Mouse (Mus musculus): ENCODE data around the gene Bcl6b. TPM values are rescaled to one million over a fixed set of nuclear protein-coding genes. Genes with fewer than 3 reads are reported as not detected.

The Bcl6b gene
- total RNA-seq (2022): 1 to 10 TPM in 1 of 4 experiments, under 1 TPM in 3; 0.91 to 1.9 (median 0.95) TPM

DNA sequence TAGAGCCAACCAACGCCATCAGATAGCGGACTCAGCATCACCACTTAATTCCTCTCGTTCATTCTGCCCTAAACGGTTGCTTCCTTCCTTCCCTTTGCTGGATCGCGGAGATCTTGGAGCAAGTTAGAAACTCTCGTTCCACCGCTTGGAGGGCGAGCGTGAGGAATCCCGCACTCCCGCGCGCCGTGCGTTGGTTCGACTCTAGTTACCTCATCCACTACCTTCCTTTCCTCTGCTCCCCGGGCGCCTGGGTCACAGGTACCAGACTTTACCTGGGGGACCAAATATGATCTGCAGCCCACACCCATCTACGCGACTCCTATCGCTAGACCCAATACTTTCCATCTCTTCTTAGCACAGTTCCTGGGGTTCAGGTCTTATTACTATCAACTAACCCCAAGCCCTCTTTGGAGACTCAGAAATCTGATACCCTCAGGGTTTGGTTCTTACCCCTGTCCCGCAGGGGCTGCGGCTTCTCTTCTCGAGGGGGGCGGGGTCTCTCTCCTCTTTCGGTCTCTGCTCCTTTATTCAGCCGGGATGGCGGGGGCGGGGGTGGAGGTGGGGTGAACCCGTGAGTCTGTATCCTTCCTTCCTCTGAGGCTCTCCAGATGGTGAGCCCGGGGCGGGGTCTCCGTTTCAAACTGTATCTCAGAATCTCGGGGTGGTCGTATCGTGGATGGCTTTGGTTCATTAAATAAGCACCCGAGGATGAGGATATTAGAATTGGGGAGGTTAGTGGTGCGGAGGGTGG lies at the start of gene Bcl6b:
Gene Bcl6b, minus strand, starts transcription at position 539 of the 751 bp plus-strand sequence.
- no peak for DNase-seq (ENCODE audit: low spot score in 2 of 2)

- DNase-seq (ENCODE audit: low spot score in 2 of 2): no peak
These were observed 49.4 kb upstream of the Bcl6b start for GRCm38 (mm10) chr11:70278961-70279360.

GRCm38 (mm10) chr11:70271641-70272040 lies 42.0 kb upstream of the Bcl6b start:
- DNase-seq (ENCODE audit: low spot score in 2 of 2): peak in 1 of 2 experiments; percentile 9

DNA sequence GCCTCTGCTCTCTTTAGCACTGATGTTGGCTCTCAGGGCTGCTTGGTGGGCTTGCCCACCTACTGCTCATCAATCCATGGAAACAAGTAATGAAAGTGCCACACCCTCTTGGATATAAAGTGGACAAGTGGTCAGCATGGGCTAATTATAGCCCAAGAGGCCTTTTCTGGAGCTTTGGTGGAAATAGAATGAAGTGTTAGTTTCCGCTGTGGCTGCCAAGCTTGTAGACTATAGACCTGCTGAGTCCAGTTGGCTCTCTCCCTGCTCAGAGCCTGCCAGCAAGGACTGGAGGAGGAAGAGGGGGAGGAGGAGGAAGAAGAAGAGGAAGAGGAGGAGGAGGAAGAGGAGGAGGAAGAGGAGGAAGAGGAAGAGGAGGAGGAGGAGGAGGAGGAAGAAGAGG lies 36.8 kb upstream of the Bcl6b start:
- DNase-seq (ENCODE audit: low spot score in 2 of 2): no peak

DNA sequence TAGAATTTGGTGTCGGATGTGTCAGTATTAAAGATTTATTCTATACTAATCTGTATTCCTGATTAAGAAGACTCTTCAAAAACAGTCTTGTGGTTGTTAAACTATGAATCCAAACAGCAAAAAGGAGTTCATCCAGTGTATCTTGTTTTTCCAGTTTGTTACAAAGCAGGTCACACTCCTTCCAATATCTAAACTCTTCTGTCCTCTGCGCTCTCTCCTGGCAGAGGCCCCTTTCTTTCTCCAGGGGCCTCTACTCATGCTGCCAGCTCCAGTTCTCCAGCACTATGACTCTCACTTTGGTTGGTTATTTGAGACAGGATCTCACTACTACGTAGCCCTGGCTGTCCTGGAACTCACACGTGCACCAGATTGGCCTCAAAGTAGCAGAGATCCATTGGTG lies 36.2 kb upstream of the Bcl6b start:
- no peak for DNase-seq (ENCODE audit: low spot score in 2 of 2)

DNA sequence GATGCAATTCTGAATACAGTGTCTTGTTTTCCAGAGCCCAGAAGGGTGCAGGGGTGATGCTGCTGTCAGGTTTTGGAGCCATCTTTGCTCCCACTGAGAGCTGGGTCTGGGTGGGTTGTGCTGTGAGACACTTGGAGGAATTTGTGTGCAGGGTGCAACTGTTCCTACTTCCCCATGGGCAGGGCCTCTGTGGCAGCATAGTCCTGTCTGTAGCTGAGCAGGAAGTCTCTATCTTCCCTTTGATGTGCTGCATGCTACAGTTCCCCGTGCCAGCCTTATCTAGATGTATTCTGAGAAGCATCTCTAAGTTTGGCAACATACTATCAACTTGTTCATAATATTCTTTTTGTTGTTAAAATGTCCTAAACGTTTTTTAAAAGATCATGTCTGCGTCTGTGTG lies 35.7 kb upstream of the Bcl6b start:
- DNase-seq (ENCODE audit: low spot score in 2 of 2): no peak

- no peak for DNase-seq (ENCODE audit: low spot score in 2 of 2)
These were observed 29.4 kb upstream of the Bcl6b start for GRCm38 (mm10) chr11:70259035-70259434.

- DNase-seq (ENCODE audit: low spot score in 2 of 2): no peak
These were observed 25.4 kb upstream of the Bcl6b start, which contains the start of gene Alox12 for GRCm38 (mm10) chr11:70254931-70255531. Gene Alox12, minus strand, starts transcription at chr11:70255353.

DNA sequence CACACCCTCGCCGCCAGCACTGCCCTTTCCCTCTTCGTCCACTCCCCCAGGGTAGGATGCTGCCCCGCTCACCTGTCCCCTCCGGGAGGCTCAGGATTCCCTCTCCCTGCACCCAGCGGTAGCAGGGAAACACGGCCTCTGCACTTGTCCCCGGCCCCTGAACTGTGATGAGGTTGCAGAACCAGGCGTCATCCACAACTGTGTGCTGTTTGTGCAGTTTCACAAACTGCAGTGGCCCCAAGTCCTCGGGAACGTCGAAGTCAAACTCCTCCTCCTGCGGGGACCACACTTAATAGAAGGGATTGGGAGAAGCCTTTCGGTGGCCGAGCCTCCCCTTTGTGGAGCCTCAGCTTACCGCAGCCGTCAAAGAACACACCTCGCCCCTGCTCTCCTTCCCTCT lies 24.7 kb upstream of the Bcl6b start:
- no peak for DNase-seq (ENCODE audit: low spot score in 2 of 2)

- no peak for DNase-seq (ENCODE audit: low spot score in 2 of 2)
These were observed 22.3 kb upstream of the Bcl6b start for GRCm38 (mm10) chr11:70251853-70252252.

DNA sequence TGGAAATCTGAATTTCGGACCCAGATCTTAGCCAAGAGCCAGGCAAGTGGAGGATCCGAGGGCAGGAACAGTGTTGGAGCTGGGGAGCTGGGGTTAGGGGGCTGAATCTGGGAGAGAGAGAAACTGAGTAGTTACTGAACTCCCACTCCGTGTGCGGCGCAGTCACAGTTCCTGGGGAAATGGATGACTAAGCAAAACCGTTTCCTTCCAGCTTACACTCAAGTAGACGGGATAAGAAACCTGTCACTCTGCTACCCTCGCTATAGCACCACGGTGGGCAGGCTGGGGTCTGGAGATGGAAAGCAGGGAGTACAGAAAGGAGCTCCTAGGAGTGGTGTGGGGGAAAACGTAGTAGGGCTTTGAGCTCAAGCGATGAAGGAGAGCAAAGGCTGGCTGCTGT lies 20.6 kb upstream of the Bcl6b start:
- DNase-seq (ENCODE audit: low spot score in 2 of 2): no peak

GRCm38 (mm10) chr11:70247136-70247845 lies 17.7 kb upstream of the Bcl6b start:
- peak in 1 of 2 experiments; percentile 55 for DNase-seq (ENCODE audit: low spot score in 2 of 2)

- no peak for DNase-seq (ENCODE audit: low spot score in 2 of 2)
These were observed 13.0 kb upstream of the Bcl6b start for GRCm38 (mm10) chr11:70242591-70242990.

- DNase-seq (ENCODE audit: low spot score in 2 of 2): peak; percentile 84 to 86
These were observed 10.1 kb upstream of the Bcl6b start, which contains the start of the genes Gm21988 and Rnasek for GRCm38 (mm10) chr11:70239541-70240279. Gene Gm21988, minus strand, starts transcription at chr11:70239830. Gene Rnasek, minus strand, starts transcription at chr11:70239842.

DNA sequence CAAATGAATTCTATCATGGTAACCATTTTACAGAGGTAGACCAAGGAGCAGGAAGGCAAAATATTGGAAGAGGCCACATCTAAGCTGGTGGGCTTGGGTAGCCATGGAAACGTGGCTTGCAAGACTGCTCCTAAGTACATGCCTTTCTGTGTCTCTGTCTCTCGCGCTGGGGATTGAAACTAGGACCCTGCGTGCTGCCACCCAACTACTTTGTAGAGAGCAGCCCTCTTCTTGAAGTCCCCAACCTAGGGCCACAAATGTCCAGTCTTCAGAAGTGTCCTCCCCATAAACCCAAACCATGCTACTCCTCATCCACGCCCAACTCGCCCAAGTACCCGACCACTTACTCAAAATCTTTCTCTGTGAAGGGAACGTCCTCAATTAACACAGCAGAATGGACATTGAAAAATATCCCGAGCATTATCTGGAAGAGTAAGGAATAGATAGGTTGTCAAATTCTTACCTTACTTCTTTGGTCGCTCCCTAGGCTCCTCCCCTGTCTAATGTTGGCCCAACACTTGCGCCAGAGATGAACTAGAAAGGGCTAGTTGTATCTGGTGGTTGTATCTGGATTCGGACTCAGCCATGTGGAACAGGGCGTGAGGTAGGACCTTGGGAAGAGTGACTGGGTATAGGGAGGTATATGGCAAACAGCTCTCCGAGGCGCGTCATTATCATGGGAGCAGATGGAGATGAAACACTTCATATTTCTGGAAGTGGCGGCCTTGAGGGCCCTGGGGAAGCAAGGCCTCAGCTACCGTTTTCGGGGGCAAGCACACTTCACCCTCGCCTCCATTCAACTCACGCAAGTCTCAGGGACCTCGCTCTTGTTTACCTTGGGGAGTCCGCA lies 9.2 kb upstream of the Bcl6b start:
- DNase-seq (ENCODE audit: low spot score in 2 of 2): peak in 1 of 2 experiments; percentile 15

GRCm38 (mm10) chr11:70237457-70238167 lies 8.0 kb upstream of the Bcl6b start, which contains the start of gene 0610010K14Rik:
Gene 0610010K14Rik, minus strand, starts transcription at chr11:70237914.
- DNase-seq (ENCODE audit: low spot score in 2 of 2): peak; percentile 96 to 97

- DNase-seq (ENCODE audit: low spot score in 2 of 2): peak in 1 of 2 experiments; percentile 8
These were observed 7.1 kb upstream of the Bcl6b start for GRCm38 (mm10) chr11:70236717-70237116.

DNA sequence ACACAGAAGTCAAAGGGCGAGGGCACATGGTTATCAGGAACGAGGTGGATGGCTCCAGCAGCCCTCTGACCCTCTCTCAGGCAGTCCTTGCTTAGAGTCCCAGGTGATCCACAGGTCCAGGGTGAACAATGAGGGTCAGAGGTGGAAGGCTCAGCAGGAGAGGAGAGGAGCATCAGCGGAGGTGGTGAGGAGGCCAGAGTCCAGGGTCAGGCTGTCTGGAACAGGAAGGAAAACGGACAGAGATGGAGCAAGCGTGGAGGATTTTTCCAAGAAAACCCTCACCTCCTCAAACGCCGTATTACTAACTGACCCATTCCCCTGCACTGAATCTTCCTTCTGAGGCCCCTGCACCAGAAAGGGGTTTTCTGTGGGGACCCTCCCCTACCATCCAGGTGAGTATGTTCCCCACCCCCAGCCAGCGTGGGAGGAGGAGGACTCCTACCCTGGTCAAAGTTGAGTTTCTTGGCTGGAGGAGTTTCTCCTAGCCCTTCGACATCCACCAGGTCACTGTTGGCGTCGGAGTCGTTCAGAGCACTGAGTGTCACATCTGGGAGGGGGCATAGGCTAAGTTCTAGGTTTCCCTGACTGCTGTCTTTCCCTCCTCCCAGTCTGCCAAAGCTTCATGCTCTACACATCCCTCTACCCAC lies 5.8 kb upstream of the Bcl6b start:
- DNase-seq (ENCODE audit: low spot score in 2 of 2): peak in 1 of 2 experiments; percentile 13

GRCm38 (mm10) chr11:70234497-70234896 lies 4.9 kb upstream of the Bcl6b start:
- DNase-seq (ENCODE audit: low spot score in 2 of 2): no peak

Data from layer of hippocampus, adult 8-10 months (tissue).